ENCODE assay signal across 8 mouse cellular contexts in genomic region chr2:147014101-147014886, GRCm38 (mm10). TPM values are rescaled to one million over a fixed set of nuclear protein-coding genes. Genes with fewer than 3 reads are reported as not detected.
A peak's percentile ranks its signal among the peaks of the same experiment; 100 is the strongest.
DNase-seq lines count a peak whose midpoint lies in the region; ATAC-seq and TF ChIP-seq lines count a peak whose summit lies in the region.

No protein-coding gene starts in this region.

- no peak for ATAC-seq in forebrain, embryonic 14.5 days
- ATAC-seq in limb, embryonic 11.5 days (ENCODE audit: insufficient number of reproducible peaks, low FRiP score, low TSS enrichment, low read depth): no peak

- H3K4me3 ChIP-seq in E14TG2a.4 (replicated peaks; ENCODE audit: low read length): peak overlapping the region; percentile 91
- H3K4me3 ChIP-seq in forebrain, embryonic 14.5 days (ENCODE audit: low read depth, low read length): peak overlapping the region; percentile 83
- peak overlapping the region; percentile 66 for H3K4me3 ChIP-seq in limb, embryonic 11.5 days (ENCODE audit: low read depth, low read length)
- peak overlapping the region; percentile 93 for H3K4me3 ChIP-seq in myocyte

- TF ChIP-seq POLR2A in myocyte (IDR thresholded peaks at IDR 0.05; ENCODE audit: insufficient read length, low read depth): no peak

- peaks cover 54% of the 10 kb centered on the region for H3K4me1 ChIP-seq in E14TG2a.4 (replicated peaks; ENCODE audit: low read depth, low read length)
- H3K4me1 ChIP-seq in forebrain, embryonic 14.5 days (ENCODE audit: control insufficient read depth, insufficient read depth, low read length): peaks cover 14% of the 10 kb centered on the region
- H3K4me1 ChIP-seq in limb, embryonic 11.5 days (ENCODE audit: control insufficient read depth, insufficient read depth, low read length): 0 out of 2 replicates have a peak, but pooled peaks cover 5% of the 10 kb centered on the region

- TF ChIP-seq CTCF in E14TG2a.4 (conservative IDR thresholded peaks at IDR 0.05; ENCODE audit: low read length): no peak

- peak overlapping the region; percentile 74 for H3K4me2 ChIP-seq in forebrain, embryonic 14.5 days (ENCODE audit: low read length)
- peak overlapping the region; percentile 66 for H3K4me2 ChIP-seq in limb, embryonic 11.5 days (ENCODE audit: low read depth, severe bottlenecking)
- H3K4me2 ChIP-seq in myocyte (ENCODE audit: low read depth): peak overlapping the region; percentile 81

- DNase-seq in 416B (ENCODE audit: low read depth): peak; percentile 64
- peak; percentile 16 for DNase-seq in forebrain, embryonic 14.5 days (ENCODE audit: low spot score)
- DNase-seq in limb, embryonic 11.5 days (ENCODE audit: low spot score): no peak
- no peak for DNase-seq in layer of hippocampus, adult 8-10 months (ENCODE audit: low spot score in 2 of 2)
- DNase-seq in layer of hippocampus, postnatal 10 days (ENCODE audit: low spot score in 2 of 2): no peak
- no peak for DNase-seq in right cerebral cortex, postnatal 25 days

- H3K27me3 ChIP-seq in E14TG2a.4 (ENCODE audit: insufficient read depth, low read length) (no peaks in the 10 kb centered on the region), myocyte (ENCODE audit: control insufficient read depth, insufficient read depth, insufficient read length) (no peaks in the 10 kb centered on the region)
- H3K27me3 ChIP-seq in forebrain, embryonic 14.5 days (replicated peaks; ENCODE audit: control insufficient read depth, insufficient read depth, low read length): no peaks in the 10 kb centered on the region
- H3K27me3 ChIP-seq in limb, embryonic 11.5 days (ENCODE audit: control insufficient read depth, insufficient read depth, low read length): no peaks in the 10 kb centered on the region

- H3K9me3 ChIP-seq in E14TG2a.4 (ENCODE audit: low read length): peaks cover 27% of the 10 kb centered on the region
- no peaks in the 10 kb centered on the region for H3K9me3 ChIP-seq in forebrain, embryonic 14.5 days (replicated peaks; ENCODE audit: control insufficient read depth, low read length)
- H3K9me3 ChIP-seq in limb, embryonic 11.5 days (ENCODE audit: control insufficient read depth, low read length): no peaks in the 10 kb centered on the region

- no peak overlapping the region for H3K27ac ChIP-seq in forebrain, embryonic 14.5 days (ENCODE audit: low read depth, low read length)
- no peak overlapping the region; the same call in 1 of the 2 replicates for H3K27ac ChIP-seq in limb, embryonic 11.5 days (replicated peaks; ENCODE audit: low read depth, low read length)

- H3ac ChIP-seq in myocyte (ENCODE audit: control insufficient read depth, insufficient read length): peak overlapping the region; percentile 77

- WGBS in forebrain, embryonic 14.5 days: 25% methylated on average over 15 of the region's 15 CpGs
- 28% methylated on average over 15 of the region's 15 CpGs for WGBS in limb, embryonic 11.5 days

- H3K9ac ChIP-seq in forebrain, embryonic 14.5 days (ENCODE audit: low read length): peak overlapping the region; percentile 93
- H3K9ac ChIP-seq in limb, embryonic 11.5 days (ENCODE audit: low read length): peak overlapping the region; percentile 88

- H3K36me3 ChIP-seq in E14TG2a.4 (ENCODE audit: insufficient read depth, low read length) (peaks cover 26% of the 10 kb centered on the region), myocyte (ENCODE audit: control insufficient read depth, insufficient read depth) (no peaks in the 10 kb centered on the region)
- no peaks in the 10 kb centered on the region for H3K36me3 ChIP-seq in forebrain, embryonic 14.5 days (ENCODE audit: control insufficient read depth, insufficient read depth, low read length)
- no peaks in the 10 kb centered on the region for H3K36me3 ChIP-seq in limb, embryonic 11.5 days (ENCODE audit: control insufficient read depth, insufficient read depth, low read length)

- peaks cover 59% of the 10 kb centered on the region for H3K79me2 ChIP-seq in myocyte (ENCODE audit: control insufficient read depth, insufficient read depth)

TF ChIP-seq in myocyte, 11 proteins besides CTCF, POLR2A, EP300 and RAD21:
- no peak for TF ChIP-seq MYOG (IDR thresholded peaks at IDR 0.05; ENCODE audit: control insufficient read depth in 1 of 3, insufficient read depth in 1 of 3, insufficient read length in 2 of 3, low read depth in 2 of 3)
- TF ChIP-seq USF1 (IDR thresholded peaks at IDR 0.05; ENCODE audit: low read depth): no peak
- no peak for TF ChIP-seq CEBPB (IDR thresholded peaks at IDR 0.05; ENCODE audit: insufficient read depth, poor library complexity, severe bottlenecking)
- no peak for TF ChIP-seq MYOD1 (IDR thresholded peaks at IDR 0.05; ENCODE audit: control insufficient read depth in 1 of 3, insufficient read length in 2 of 3, low read depth in 2 of 3)
- TF ChIP-seq POLR2AphosphoS2 (IDR thresholded peaks at IDR 0.05; ENCODE audit: insufficient read length, low read depth): no peak
- no peak for TF ChIP-seq TCF3 (IDR thresholded peaks at IDR 0.05; ENCODE audit: insufficient read length, low read depth)
- no peak for TF ChIP-seq E2F4 (IDR thresholded peaks at IDR 0.05; ENCODE audit: insufficient read depth)
- no peak for TF ChIP-seq MAX (IDR thresholded peaks at IDR 0.05; ENCODE audit: low read depth)
- TF ChIP-seq SRF (IDR thresholded peaks at IDR 0.05; ENCODE audit: control insufficient read depth, insufficient read length, low read depth): no peak
- no peak for TF ChIP-seq REST (IDR thresholded peaks at IDR 0.05; ENCODE audit: insufficient read depth, insufficient read length)
- TF ChIP-seq TCF12 (IDR thresholded peaks at IDR 0.05; ENCODE audit: insufficient read depth, poor library complexity, severe bottlenecking): no peak
TF ChIP-seq in myocyte: peak in this region for 0.

RNA-seq across cellular contexts. Expression of gene Xrn2, which starts 1.5 kb away (rescaled TPM):
- 93.4 and 101 TPM in 2 replicates for polyA plus RNA-seq in forebrain, embryonic 14.5 days (2014; fragmentation: Nextera tagmentation; extraction: Ambion mirVana)
- 112 and 117 TPM in 2 replicates for polyA plus RNA-seq in limb, embryonic 11.5 days (2014; fragmentation: Nextera tagmentation; extraction: Ambion mirVana)
- 40.7 TPM for polyA plus RNA-seq in myocyte (2012; fragmentation: generic; extraction: Trizol)
- 10 to 100 TPM; 43.8 to 53.6 (median 45.9) TPM for total RNA-seq in layer of hippocampus, adult 8-10 months (2022)
- total RNA-seq in layer of hippocampus, postnatal 10 days (2021): 10 to 100 TPM; 59.4 to 68.6 TPM

Comparison
In these comparisons a context has a peak if more than half of its experiments do, and no peak if none do; other contexts are left out.
1. DNase-seq: peak in 416B (single experiment) and forebrain, embryonic 14.5 days (single experiment); none in limb, embryonic 11.5 days (single experiment), layer of hippocampus, adult 8-10 months (0 of 2), layer of hippocampus, postnatal 10 days (0 of 2) and right cerebral cortex, postnatal 25 days (single experiment).
2. Peak in every context shown above with its lines, with median percentiles within 50 percentile points of each other: H3K4me3 ChIP-seq and H3K4me2 ChIP-seq.